In the genomic region with DNA sequence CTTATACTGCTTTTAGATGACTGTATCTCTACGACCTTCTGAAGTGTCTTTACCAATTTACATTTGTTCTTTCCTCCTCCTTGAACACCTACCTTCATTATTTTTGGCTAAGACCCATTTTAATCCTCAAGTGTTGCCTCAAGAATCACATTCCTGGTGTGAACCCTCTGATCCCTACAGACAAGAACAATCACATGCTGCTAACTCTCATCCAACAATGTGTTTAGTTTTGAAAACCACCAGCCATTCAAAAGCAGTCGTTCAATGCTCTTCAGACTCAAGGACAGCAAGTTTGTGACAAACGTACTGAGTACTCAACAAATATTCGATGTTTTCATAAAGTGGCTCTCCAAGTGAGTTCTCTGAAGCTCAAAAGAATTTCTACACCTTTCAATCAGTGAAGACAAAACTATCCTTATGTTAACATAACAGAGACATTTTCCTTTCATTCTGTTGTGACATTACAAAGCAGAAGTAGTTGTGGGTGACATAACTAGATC, we compare ENCODE assay signal across 9 mouse cellular contexts.
"Had no signal": no experiment of that assay in that cellular context is flagged by ENCODE, and none has a peak within 500 bp of the region (broad histone marks: within the 10 kb centered on the region; RNA-seq: fewer than 3 reads in every experiment).

No protein-coding gene starts in this region.

- DNase-seq: kidney, adult 18-20 months; kidney, adult 9 months; kidney, postnatal 14 days; kidney, postnatal 4 days; liver; lung, embryonic 14.5 days; midbrain, embryonic 14.5 days; right cerebral cortex, postnatal 4 days; thymus, postnatal 36 days had no signal
